Mouse (Mus musculus) liver, adult (tissue): ENCODE measurements around the gene Fcrlb.

Source experiments
- GATA4 ChIP-seq: IDR thresholded peaks from 2 replicates; pipeline ENCODE4 v1.6.1; 2014; ENCODE audit warnings: mild to moderate bottlenecking, low read length; ENCODE audit not compliant: insufficient replicate concordance

Fcrlb gene

GRCm38 (mm10) chr1:170886044-170886458 is 26.7 kb downstream of the Fcrlb start:
- TF ChIP-seq GATA4 = no peak

- TF ChIP-seq GATA4 = no peak
These were observed 27.7 kb downstream of the Fcrlb start, which contains the start of the genes Gm26620 and Dusp12 for GRCm38 (mm10) chr1:170884978-170885561. TSS of gene Gm26620 (plus strand) at chr1:170885065. TSS of gene Dusp12 (minus strand) at chr1:170885540.

GRCm38 (mm10) chr1:170884390-170884789 is 28.4 kb downstream of the Fcrlb start:
- TF ChIP-seq GATA4 = no peak

GRCm38 (mm10) chr1:170882915-170883485 is 29.7 kb downstream of the Fcrlb start:
- no peak for TF ChIP-seq GATA4

- no peak for TF ChIP-seq GATA4
These were observed 35.8 kb downstream of the Fcrlb start for GRCm38 (mm10) chr1:170876906-170877305.

- no peak for TF ChIP-seq GATA4
These were observed 37.1 kb downstream of the Fcrlb start for GRCm38 (mm10) chr1:170875676-170876075.

GRCm38 (mm10) chr1:170871961-170872360 is 40.8 kb downstream of the Fcrlb start:
- no peak for TF ChIP-seq GATA4

GRCm38 (mm10) chr1:170871402-170871801 is 41.3 kb downstream of the Fcrlb start:
- TF ChIP-seq GATA4 = no peak

GRCm38 (mm10) chr1:170868905-170869283 is 43.8 kb downstream of the Fcrlb start:
- TF ChIP-seq GATA4 = no peak

GRCm38 (mm10) chr1:170868107-170868904 is 44.4 kb downstream of the Fcrlb start:
- TF ChIP-seq GATA4 = peak; percentile 33; the same call in 1 of the 2 replicates

- peak; percentile 96 for TF ChIP-seq GATA4
These were observed 45.0 kb downstream of the Fcrlb start, which contains the start of gene Atf6 for GRCm38 (mm10) chr1:170867691-170868105. TSS of gene Atf6 (minus strand) at chr1:170867771.

GRCm38 (mm10) chr1:170866992-170867690 is 45.6 kb downstream of the Fcrlb start:
- TF ChIP-seq GATA4 = no peak

GRCm38 (mm10) chr1:170865406-170865805 is 47.3 kb downstream of the Fcrlb start:
- TF ChIP-seq GATA4 = no peak

GRCm38 (mm10) chr1:170864754-170865153 is 48.0 kb downstream of the Fcrlb start:
- TF ChIP-seq GATA4 = no peak

GRCm38 (mm10) chr1:170864234-170864633 is 48.5 kb downstream of the Fcrlb start:
- TF ChIP-seq GATA4 = no peak
